Mouse (Mus musculus) embryo, embryonic 11 days (tissue): Measurements from ENCODE around the gene Gm48551.

Experiments
- DNase-seq: peaks from one replicate; pipeline ENCODE4 v3.0.0-alpha.2; 2015

Gm48551 gene

DNA sequence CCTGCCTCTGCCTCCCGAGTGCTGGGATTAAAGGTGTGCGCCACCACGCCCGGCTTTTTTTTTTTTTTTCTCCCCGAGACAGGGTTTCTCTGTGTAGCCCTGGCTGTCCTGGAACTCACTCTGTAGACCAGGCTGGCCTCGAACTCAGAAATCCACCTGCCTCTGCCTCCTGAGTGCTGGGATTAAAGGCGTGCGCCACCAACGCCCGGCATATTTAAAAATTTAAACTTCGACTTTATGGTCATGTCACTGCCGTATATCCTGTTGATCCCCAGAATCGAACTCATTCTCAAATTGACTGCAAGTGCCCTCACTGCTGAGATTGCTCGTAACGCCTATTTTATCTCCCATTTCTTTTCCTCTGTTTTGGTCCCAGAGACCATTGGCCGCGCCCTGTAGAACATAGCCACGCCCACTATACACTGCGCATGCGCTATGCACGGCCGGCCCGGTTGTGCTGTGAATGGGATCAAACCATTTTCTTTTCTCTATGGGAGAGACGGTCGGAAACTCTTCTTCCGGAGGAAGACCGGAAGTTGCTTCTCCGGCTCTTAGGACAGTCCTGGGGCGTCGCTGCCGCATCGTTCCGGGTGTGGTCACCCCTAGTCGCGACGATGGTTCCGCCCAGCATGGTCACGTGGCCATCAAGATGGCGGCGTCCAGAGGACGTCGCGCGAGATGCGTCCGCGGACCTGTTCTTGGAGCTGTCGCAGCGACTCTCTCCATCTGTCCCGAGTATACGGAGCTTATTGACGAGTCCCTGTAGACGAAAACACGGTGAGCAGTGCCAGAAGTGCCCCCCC is at the start of gene Gm48551, which contains the start of gene Dohh:
Gm48551 (plus strand) TSS at position 665 of the 803 bp plus-strand sequence.
Dohh (plus strand) TSS at position 627 of the 803 bp plus-strand sequence.
- peak; percentile 99 for DNase-seq

DNA sequence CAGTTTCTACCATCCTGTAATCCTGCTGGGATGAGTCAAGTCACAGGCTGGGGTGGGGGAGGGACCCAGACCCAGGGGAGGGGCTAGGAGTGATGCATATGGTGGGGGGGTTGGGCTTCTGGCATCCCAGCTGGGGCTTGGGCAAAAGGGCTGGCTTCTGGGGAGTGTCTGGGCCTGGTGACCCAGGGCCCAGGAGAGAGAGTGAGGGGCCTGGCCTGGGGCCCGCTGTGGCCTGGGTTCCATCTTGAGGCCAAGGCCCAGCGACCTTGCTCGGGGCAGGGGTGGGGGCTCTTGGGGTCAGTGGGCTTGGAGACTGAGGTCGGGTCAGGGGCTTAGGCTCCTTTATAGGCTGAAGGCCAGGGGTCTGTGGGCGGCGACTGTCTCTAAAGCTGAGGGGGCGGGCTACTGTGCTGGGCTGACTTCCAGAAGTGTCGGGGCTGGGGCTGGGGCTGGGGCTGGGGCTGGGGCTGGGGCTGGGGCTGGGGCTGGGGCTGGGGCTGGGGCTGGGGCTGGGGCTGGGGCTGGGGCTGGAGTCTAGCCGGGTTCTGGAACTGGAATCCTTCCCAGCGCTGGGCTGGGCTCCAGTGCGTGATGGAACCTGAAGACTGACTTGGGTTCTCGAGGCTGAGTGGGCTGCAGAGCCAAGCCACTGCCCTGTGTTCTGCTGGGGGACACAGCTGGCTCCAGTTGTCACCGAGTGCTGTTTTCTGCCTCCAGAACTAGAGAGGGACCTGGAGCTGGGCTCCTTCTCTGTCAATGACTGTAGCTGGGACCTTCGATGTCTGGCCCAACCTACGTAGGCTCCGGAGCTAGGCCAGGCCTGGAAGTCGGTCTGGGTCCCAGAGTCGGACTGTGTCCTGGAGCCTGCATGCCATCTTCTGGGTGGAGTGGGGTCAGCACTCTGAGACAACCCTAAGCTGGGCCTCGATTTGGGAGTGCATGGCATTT is 48.6 kb upstream of the Gm48551 start:
- peak; percentile 75 for DNase-seq

DNA sequence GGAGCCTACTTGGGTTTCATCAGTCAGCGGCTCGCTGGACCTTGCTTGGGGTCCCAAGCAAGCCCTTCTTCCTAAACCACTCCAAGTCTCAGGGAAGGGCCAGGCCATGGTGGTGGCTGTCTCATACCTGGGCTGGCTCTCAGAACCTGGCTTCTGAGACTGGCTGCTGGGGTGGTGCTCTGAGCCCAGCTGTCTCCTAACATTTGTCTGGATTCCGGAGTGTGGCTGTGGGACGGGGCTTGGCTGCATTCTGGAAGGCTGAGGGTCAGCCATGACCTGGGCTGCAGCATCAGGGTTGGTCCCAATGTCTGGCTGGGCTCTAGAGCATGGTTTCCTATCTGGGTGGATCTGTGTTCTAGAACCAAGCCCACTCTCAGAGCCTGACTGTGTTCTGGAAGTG is 47.7 kb upstream of the Gm48551 start:
- DNase-seq, result no peak

DNA sequence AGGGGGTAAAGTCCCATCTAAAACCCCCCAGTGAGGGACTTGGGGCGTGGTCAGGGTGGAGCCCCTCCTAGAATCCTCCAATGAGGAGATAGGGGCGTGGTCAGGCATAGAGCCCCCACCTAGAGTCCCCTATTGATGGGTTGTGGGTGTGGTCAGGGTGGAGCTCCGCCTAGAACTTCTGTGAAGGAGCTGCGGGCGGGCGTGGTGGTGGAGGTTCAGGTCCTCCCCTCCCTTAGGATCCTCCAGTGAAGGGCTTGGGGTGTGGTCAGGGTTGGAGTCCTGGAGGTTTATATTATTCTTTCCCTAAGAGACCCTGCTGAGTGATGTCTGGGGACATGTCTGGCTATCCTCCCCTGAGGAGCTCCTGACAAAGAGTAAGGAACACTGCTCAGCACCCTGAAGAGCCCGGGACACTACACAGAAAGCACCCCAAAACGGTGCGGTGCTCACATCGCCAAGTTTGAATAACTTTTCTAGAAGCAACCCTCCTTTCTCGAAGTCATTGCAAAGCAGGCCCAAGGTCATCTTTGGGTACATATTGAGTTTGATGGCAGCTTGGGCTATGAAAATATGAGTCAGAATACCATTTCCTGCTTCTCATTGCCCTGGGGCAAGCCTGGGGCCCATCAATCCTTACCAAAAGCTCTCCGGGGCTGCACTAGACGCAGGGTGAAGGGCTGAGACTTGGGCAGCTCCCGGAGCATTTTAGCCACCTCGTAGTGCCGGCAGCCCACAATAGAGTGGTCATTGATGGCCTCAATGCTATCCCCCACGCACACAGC is 43.5 kb upstream of the Gm48551 start:
- DNase-seq, result no peak

DNA sequence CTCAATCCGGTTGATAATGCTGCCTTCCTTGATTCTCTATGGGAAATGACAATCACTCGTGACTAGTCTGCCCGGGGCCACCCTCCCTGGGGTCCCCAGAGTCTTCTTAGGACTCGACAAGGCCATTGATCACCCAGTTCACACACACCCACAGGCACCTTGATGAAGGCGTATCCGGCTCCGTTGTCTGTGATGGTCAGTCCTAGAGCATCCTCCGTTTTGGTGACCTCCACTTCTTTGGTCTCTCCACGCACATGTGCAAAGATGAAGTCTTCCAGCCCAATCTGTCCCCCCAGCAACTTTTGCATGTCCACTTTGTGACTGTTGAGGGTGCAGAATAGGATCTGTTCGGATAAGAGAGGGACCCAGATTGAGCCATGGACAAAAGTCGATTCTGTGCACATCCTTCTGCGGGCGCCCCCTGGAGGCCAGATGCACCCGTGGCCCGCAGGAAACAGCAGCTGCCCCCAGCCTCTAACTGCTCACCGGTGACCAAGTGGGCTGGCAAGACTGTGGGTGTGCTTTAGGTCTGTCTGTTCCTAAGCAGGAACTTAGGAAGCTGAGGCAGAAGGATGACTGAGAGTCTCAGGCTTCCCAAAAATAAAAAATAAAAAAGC is 42.8 kb upstream of the Gm48551 start:
- DNase-seq, result peak; percentile 80

DNA sequence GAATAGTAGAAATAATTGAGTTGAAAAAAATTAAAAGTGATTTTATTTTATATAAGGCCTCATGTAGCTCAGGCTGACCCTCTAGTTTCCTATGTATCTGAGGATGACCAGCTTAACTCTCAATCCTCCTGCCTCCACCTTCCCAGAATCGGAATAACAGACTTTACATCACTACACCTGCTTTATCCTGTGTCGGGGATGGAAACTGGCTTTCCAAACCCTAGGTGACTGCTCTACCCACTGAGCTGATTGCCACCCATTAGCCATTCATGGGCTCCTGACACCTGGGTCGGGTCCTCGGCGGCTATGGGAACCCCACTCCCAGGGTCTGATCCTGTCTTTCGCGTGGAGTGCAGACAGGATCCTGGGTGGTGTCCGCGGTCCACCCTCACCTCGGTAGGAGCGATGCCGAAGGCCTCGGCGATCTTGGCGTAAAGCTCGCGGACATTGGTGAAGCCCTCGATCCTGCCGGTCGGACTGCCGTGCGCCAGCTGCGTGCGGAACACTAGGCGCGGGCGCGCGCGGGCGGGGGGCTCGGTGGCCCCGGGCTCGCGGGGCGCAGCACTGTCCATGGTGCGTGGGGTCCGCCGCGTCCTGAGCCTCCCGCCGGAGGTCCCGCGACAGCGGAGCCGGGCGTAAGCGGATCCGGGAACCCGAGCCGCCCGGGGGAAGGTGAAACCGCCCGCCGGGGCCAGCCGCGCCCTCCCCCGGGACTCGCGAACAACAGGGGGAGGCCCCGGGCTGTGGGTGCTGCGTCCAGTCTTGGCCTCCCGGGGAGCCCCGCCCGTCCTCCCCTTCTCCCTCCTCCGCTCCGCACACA is 41.4 kb upstream of the Gm48551 start, which contains the start of gene Gipc3:
Gipc3 (minus strand) TSS at position 581 of the 820 bp plus-strand sequence.
- DNase-seq, result no peak

DNA sequence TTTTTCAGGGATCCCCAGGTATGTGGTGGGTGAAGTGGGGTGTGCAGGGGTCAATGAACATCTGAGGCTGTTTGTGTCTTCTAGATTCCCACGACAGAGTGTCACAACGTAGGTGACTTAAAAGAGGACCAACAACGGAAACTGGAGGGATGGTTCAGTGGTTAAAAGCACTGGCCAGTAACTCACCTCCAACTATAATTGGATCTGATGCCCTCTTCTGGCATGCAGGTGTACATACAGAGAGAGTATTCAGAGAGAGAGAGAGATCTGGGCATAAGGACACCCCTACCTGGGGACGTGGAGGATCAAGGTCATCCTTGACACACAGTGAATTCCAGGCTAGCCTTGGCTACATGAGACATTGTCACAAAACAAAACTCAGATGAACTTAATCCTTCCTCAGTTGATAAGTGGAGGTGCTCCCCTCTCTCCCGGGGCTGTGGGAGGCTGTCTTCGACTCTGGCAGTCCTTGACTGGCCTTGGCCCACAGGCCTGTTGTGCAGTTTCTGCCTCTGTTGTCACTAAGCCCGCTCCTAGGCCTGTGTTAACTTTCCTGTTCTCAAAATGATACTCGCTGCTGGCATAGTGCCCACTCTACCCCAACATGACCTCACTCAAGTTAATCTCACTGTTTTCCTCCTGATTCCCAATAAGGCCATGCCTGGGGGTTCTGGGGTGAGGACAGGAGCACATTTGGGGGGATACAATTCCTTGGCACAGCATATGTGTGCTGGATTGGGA is 39.7 kb upstream of the Gm48551 start:
- no peak for DNase-seq

DNA sequence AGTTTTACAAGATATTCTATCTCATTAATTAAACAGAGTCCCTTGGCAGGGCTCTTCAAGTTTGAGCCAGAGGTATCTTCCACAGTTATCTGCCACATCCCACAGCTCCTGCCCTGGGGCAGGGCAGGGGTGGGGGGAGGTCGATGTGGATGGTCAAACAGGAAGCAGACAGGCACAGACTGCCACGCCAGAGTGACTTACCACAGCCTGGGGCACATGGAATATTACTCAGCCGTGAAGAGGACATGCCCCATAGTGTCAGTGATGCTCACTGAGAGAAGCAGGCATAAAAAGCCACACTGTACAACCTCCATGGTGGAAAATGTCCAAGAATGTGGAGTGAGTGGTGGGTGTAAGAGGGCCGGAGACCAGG is 39.1 kb upstream of the Gm48551 start:
- DNase-seq, result no peak

DNA sequence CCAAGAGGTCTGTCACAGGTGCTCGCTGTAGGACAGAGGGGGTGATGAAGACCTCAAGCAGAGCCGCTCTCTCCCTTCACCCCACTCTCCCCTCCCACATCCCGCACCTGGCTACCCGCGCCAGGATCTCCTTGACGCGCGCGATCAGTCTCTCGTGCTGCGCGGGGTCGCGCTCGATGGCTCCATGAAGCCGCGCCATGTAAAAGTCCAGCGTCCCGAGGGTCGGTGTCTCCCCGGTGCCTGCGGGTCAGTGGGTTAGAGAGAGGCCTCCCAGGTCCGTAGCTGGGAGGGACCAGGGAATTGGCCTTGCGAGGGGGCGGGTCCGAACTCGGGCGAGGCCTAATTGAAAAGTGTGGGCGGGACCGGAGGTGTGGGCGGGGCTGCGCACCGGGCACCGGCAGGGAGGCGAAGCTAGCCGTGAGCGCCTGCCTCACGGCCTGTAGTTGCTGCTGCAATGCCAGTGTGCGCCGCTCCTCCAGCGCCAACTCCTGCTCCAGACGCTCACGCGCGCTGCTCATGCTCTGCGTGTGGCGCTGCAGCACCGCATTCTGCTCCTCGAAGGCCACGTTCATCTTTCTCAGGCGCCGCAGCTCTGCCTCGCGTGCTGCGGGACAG is 37.7 kb upstream of the Gm48551 start:
- DNase-seq, result peak; percentile 86

DNA sequence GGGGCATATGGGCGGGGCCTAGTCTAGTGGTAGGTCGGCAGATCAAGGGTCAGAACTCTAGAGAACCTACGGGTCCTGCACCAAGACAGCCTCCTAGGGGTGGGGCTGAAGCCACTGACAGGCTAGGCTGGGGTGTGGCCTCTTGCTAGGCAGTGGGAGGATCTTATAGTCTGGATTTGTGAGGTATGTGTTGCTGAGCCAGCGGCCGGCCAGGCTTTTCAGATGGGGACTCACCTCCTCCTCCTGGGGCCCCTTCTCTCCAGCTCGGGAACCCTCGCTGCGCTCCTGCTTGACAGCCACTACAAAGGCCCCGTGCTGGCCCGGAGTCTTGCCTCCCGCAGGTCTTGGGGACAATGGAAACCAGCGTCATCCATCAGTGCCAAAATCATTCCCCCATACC is 35.1 kb upstream of the Gm48551 start:
- DNase-seq, result no peak

DNA sequence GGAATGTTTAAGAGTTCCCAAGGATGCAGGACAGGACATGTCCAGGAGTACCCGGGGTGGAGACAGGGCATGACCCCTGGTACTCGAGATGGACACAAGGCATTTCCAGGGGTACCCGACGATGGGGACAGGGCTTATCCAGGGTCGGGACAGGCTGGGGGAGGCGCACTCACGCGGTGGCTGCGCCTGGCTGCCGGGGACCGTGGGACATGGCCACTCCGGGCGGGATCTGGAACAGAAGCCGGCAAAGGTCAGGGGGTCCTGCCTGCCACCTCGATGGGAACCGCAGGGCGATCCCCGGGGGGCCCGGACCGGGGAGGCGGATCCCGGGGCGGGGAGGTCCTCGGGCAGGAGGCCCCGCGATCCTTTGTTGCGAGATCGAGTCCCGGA is 34.3 kb upstream of the Gm48551 start:
- no peak for DNase-seq

DNA sequence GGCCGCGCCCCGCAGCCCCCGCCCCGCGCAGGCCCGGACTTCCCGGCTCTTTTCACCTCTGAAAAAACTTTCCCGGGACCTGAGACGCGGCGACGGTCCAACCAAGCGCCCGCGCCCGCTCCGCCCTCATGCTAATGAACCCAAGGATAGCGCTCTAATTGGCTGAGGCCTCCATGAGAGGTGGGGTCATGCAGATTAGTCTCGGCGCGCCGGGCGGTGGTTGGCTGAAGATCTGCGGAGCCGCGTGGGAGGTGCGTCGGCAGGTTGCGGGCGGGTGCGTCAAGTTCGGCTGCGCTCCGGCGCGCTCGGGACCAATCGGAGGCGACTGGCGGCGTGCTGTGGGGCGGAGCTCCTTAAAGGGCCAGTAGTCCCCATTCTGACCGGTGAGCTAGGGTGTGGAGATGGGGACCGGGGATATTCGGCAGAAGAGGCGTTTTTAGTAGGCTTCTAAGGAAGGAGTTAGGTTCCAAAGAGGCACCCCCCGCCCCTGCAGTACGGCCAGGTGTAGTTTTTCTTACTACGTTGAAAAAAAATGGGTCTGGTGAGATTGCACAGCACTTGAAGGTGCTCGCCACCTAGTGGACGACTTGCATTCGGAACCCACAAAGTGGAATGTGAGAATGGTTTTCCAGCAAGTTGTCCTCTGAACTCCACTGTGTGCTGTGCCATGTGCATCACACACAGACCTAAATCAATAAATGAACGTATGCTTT is 33.8 kb upstream of the Gm48551 start, which contains the start of gene Hmg20b:
Hmg20b (minus strand) TSS at position 130 of the 713 bp plus-strand sequence.
- peak; percentile 100 for DNase-seq

DNA sequence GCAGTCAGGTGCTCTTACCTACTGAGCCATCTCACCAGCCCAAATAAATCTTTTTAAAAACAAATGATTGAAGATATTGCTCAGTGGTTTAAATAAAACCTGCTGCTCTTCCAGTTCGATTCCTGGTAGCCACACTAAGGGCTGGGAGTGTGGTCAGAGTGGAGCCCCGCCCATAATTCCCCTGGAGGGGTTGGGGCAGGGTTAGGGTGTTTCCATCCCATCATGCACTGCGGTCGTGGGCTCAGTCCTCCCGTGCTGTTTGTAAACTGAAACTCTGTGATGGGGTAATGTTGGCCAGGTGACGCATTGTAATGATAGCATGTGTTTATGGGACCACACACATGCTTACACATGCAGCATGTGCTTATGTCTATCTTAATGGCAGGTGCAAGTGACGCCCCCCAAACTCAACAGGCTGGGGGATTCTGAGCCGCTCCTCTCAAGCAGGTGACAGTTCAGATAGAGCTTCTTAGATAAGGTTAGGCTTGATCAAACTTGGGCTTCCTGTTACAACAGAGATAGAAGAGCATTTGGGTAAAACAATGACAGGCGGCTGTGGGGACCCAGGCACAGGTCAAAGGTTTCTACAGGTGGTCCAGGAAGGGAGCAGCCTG is 32.5 kb upstream of the Gm48551 start:
- DNase-seq, result no peak

DNA sequence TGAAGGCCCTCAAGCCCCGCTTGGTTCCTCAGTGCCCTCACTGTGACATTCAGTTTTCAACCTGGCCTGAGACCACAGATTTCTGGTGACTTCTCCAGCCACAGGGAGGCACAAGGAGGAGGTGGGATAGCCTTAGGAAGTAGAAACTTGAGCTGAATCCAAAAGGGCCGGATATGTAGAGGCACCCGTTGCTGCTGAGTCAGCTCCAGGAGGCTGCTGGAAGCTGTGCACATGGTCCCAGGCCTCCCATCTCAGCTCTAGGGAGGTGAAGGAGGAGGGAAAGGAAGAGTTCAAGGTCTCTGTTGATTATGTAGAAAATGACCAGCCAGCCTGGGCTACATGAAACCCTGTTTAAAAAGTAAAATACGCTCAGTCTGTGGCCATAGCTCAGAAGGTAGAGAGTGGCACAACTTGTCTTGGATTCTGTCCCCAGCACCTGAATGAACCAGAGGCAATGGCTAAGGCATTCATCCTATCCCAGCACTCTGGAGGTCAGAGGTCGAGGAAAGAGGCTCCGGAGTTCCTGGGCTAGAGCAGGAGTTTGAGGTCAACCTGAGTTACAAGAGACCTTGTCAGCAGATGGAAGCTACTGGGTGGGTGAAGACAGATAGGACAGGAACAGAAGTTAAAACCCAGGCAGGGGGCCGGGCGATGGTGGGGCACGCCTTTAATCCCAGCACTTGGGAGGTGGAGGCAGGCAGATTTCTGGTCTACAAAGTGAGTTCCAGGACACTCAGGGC is 29.4 kb upstream of the Gm48551 start:
- no peak for DNase-seq

DNA sequence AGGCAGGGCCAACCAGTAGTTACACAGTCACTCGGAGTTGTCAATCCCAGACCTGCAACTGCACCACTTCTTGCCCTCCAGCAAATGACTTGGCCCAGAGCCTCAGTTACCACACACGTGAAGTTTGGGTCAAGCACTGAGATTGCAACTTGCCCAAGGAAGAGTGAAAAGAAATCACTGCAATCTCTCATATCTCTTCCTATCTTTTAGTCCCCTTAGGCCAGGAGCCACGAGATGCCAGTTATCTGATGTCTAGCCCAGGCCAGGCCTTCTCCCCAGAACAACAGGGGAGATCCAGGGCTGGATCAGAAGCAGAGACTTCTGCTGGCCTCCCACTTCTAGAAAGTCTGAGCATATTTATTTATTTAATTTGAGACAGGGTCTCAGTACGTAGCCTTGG is 28.7 kb upstream of the Gm48551 start:
- no peak for DNase-seq

DNA sequence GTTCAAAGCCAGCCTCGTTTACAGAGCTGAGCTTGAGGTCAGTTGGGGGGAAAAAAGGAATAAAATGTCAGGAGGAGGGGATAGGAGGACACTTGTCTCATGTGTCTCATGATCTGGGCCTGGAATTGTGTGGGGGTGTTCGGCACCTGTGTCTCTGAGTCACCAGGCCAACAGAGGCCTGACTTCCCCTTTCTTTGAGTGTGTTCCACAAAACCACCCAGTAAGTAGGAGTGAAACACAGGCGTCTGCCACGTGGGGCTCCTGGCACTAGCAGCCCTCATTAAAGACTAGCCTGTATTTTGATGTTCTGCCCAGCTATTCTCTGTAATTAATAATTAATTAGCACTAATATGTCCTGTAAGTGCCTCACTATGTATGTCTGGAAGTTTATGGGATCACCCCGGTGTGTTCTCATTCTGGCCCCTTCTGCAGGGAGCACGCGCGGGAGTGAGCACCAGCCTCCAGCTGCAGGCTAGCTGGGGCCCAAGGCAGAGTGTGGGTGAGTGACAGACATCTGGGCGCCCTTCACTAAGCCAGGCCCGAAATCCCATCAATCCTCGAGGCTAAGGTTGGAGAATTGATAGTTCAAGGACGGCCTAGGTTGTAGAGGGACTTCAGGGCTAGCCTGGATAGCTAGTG is 27.8 kb upstream of the Gm48551 start:
- DNase-seq, result no peak

DNA sequence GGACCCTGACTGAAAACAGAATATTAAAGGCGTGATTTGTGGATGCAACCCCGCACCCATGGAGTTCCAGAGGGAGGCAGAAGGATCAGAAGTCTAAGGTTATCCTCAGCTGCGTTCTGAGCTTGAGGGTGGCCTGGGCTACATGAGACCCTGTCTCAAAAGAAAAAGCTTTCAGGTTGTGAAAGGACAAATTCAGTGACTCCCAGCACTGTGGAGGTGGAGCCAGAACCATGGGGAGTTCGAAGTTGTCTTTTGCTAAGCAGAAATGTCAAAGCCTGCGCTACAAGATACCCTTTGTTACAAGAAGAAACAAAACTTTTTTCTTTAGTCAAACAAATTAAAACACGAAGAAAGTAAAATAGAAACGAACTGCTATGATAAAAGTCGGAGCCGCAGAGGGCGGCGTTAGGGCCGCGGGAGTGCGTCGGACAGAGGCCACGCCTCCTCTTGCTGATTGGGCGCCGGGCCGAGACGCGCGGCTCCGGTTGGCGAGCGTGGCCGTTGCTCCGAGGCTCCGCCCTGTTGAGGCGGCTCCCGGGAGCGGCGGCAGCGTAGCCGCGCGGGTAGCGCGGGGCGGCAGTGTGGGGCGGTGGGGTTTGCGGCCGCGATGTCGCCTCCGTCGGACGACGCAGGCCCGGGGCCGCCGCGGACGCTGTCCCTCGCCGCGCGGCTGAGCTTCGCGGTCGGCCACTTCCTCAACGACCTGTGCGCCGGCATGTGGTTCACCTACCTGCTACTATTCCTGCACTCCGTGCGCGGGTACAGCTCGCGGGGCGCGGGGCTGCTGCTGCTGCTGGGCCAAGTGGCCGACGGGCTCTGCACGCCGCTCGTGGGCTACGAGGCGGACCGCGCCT is 27.0 kb upstream of the Gm48551 start, which contains the start of gene Mfsd12:
Mfsd12 (plus strand) TSS at position 501 of the 854 bp plus-strand sequence.
- DNase-seq, result peak; percentile 96
